Mouse (Mus musculus): ENCODE data around the gene H2-K1.

GRCm38 (mm10) chr17:33956336-33956735 is 43.8 kb downstream of the H2-K1 start:
- TF ChIP-seq CTCF (IDR thresholded peaks at IDR 0.05; ENCODE audit: insufficient read depth, low read depth, low read length) (no peak), POLR2A (IDR thresholded peaks at IDR 0.05; ENCODE audit: insufficient read depth, low read depth, low read length) (no peak)
